Comparison of ENCODE assay signal across 9 mouse cellular contexts in genomic region chr13:52817991-52818491, GRCm38 (mm10).
DNase-seq lines count a peak whose midpoint lies in the region; ATAC-seq lines count a peak whose summit lies in the region.
"Had no signal": no experiment of that assay in that cellular context is flagged by ENCODE, and none has a peak within 500 bp of the region (broad histone marks: within the 10 kb centered on the region; RNA-seq: fewer than 3 reads in every experiment).

No protein-coding gene starts in this region.

- intact Hi-C loops in left cerebral cortex, postnatal 14 days (cut with DNase I): no loop called here

- peaks cover 35% of the 10 kb centered on the region for H3K4me1 ChIP-seq in embryonic facial prominence, embryonic 14.5 days (ENCODE audit: control insufficient read depth, insufficient read depth, low read length)
- H3K4me1 ChIP-seq in intestine, embryonic 15.5 days (replicated peaks): peaks cover 44% of the 10 kb centered on the region

- 28% methylated on average over 6 of the region's 6 CpGs for WGBS in embryonic facial prominence, embryonic 14.5 days
- WGBS in intestine, embryonic 15.5 days: 38% methylated on average over 6 of the region's 6 CpGs

- peak; percentile 24 for DNase-seq in kidney, adult 9 months
- no peak for DNase-seq in kidney, adult 18-20 months
- peak; percentile 43 for DNase-seq in embryonic facial prominence, embryonic 14.5 days (ENCODE audit: low spot score)
- peak; percentile 73 to 82 for DNase-seq in left cerebral cortex, postnatal 14 days (ENCODE audit: low spot score in 2 of 2)
- DNase-seq in telencephalon, adult 2 months (ENCODE audit: low read depth, low spot score): peak; percentile 94
- no peak for DNase-seq in urinary bladder, adult 2 months (ENCODE audit: low spot score)

- no peak overlapping the region for H3K4me2 ChIP-seq in embryonic facial prominence, embryonic 14.5 days (ENCODE audit: low read depth, low read length)
- H3K4me2 ChIP-seq in intestine, embryonic 15.5 days (replicated peaks): peak overlapping the region; percentile 24; the same call in 1 of the 2 replicates

- H3K27me3 ChIP-seq in embryonic facial prominence, embryonic 14.5 days (replicated peaks; ENCODE audit: control insufficient read depth, insufficient read depth, low read length): no peaks in the 10 kb centered on the region
- H3K27me3 ChIP-seq in intestine, embryonic 15.5 days (replicated peaks): no peaks in the 10 kb centered on the region
- H3K27me3 ChIP-seq: Patski had no signal

- H3K9me3 ChIP-seq in embryonic facial prominence, embryonic 14.5 days (ENCODE audit: control insufficient read depth, low read length): no peaks in the 10 kb centered on the region
- H3K9me3 ChIP-seq in intestine, embryonic 15.5 days: no peaks in the 10 kb centered on the region

- no peak for ATAC-seq in embryonic facial prominence, embryonic 14.5 days (ENCODE audit: low read depth)
- ATAC-seq in intestine, embryonic 15.5 days: no peak
- ATAC-seq in monocyte, adult 5-6 weeks (replicated peaks; ENCODE audit: insufficient number of reproducible peaks, low FRiP score, low TSS enrichment, poor library complexity, severe bottlenecking): no peak

- H3K36me3 ChIP-seq in embryonic facial prominence, embryonic 14.5 days (ENCODE audit: control insufficient read depth, insufficient read depth, low read length): no peaks in the 10 kb centered on the region
- H3K36me3 ChIP-seq in intestine, embryonic 15.5 days: no peaks in the 10 kb centered on the region

- no peak overlapping the region for H3K4me3 ChIP-seq in embryonic facial prominence, embryonic 14.5 days (ENCODE audit: low read depth, low read length)
- no peak overlapping the region for H3K4me3 ChIP-seq in intestine, embryonic 15.5 days (replicated peaks)

- no peak overlapping the region for H3K9ac ChIP-seq in embryonic facial prominence, embryonic 14.5 days (ENCODE audit: low read depth, low read length)
- no peak overlapping the region for H3K9ac ChIP-seq in intestine, embryonic 15.5 days

- H3K27ac ChIP-seq in embryonic facial prominence, embryonic 14.5 days (replicated peaks; ENCODE audit: low read depth, low read length): no peak overlapping the region; the same call in 1 of the 2 replicates
- H3K27ac ChIP-seq in intestine, embryonic 15.5 days: peak overlapping the region; percentile 58

Comparison
In these comparisons a context has a peak if more than half of its experiments do, and no peak if none do; other contexts are left out.
1. DNase-seq: peak in kidney, adult 9 months (single experiment), embryonic facial prominence, embryonic 14.5 days (single experiment), left cerebral cortex, postnatal 14 days (2 of 2) and telencephalon, adult 2 months (single experiment); none in kidney, adult 18-20 months (single experiment) and urinary bladder, adult 2 months (single experiment).